Mouse (Mus musculus) liver, adult 2 months (tissue): ENCODE measurements around the gene Cep126. TPM values are rescaled to one million over a fixed set of nuclear protein-coding genes. Genes with fewer than 3 reads are reported as not detected.
A peak's percentile ranks its signal among the peaks of the same experiment; 100 is the strongest.

Experiments used
- DNase-seq: peaks from one replicate; pipeline ENCODE4 v3.0.0-alpha.2; 2011; ENCODE audit warnings: low read depth, low spot score; ENCODE audit errors: extremely low read depth
- H3K27ac ChIP-seq: fragments of 200-500 bp; replicated peaks from 2 replicates; pipeline ENCODE4 v1.5.1; 2012; ENCODE audit warnings: low read depth, mild to moderate bottlenecking, control low read depth, inconsistent platforms, low read length; ENCODE audit not compliant: insufficient read depth
- H3K27me3 ChIP-seq: fragments of 200-500 bp; 2 replicates; pipeline ENCODE4 v1.6.1; 2012; ENCODE audit warnings: mild to moderate bottlenecking, moderate library complexity, low read length, inconsistent platforms; ENCODE audit not compliant: control insufficient read depth, insufficient read depth
- H3K36me3 ChIP-seq: fragments of 200-500 bp; 2 replicates; pipeline ENCODE4 v1.6.1; 2012; ENCODE audit warnings: low read length, inconsistent platforms; ENCODE audit not compliant: control insufficient read depth, insufficient read depth
- H3K4me1 ChIP-seq: fragments of 200-500 bp; 2 replicates; pipeline ENCODE4 v1.6.1; 2011; ENCODE audit warnings: low read length; ENCODE audit not compliant: control insufficient read depth, insufficient read depth
- H3K4me3 ChIP-seq: fragments of 200-500 bp; 2 replicates; pipeline ENCODE4 v1.5.1; 2011; ENCODE audit warnings: low read depth, mild to moderate bottlenecking, control low read depth, low read length, moderate library complexity; ENCODE audit not compliant: insufficient read depth
- H3K79me2 ChIP-seq: fragments of 200-500 bp; 2 replicates; pipeline ENCODE4 v1.6.1; 2012; ENCODE audit warnings: inconsistent platforms, mild to moderate bottlenecking, low read length, moderate library complexity; ENCODE audit not compliant: control insufficient read depth, insufficient read depth
- H3K9ac ChIP-seq: fragments of 200-500 bp; 2 replicates; pipeline ENCODE4 v1.6.1; 2012; ENCODE audit warnings: low read depth, mild to moderate bottlenecking, control low read depth, inconsistent platforms, low read length
- CTCF ChIP-seq: fragments of 200-500 bp; IDR thresholded peaks from 2 replicates; pipeline ENCODE4 v1.5.1; 2011; ENCODE audit warnings: low read depth, low read length, control low read depth
- POLR2A ChIP-seq: fragments of 200-500 bp; IDR thresholded peaks from 2 replicates; pipeline ENCODE4 v1.6.1; 2011; ENCODE audit warnings: low read length, control low read depth; ENCODE audit not compliant: insufficient read depth; ENCODE audit errors: extremely low read depth
- WGBS: fragments of 180-500 bp; shearing (Covaris S2); methylation state at CpG from one replicate; pipeline ENCODE4 v1.1.7; 2018; 5-methylcytosine and 5-hydroxymethylcytosine counted together
- polyA plus RNA-seq: library from polyadenylated mRNA; depleted of rRNA; stranded (reverse); fragments of >200 nt; gene quantifications from 2 replicates; pipeline ENCODE4 v1.2.3, GENCODE M21; 2012
- total RNA-seq: library from RNA; depleted of rRNA; stranded (reverse); fragments of >200 nt; gene quantifications from 2 replicates; pipeline ENCODE4 v1.2.3, GENCODE M21; 2014

Cep126 gene
- total and polyA plus RNA-seq, 2 experiments, result 0.02 to 0.37 TPM

GRCm38 (mm10) chr9:8073203-8073755 lies 60.8 kb downstream of the Cep126 start:
- H3K27ac ChIP-seq, result no peak overlapping the region
- no peak for DNase-seq
- TF ChIP-seq POLR2A (no peak), CTCF (no peak)
- H3K9ac ChIP-seq, result no peak overlapping the region
- H3K27me3 ChIP-seq, result no peaks in the 10 kb centered on the region
- no peak overlapping the region for H3K4me3 ChIP-seq
- no peaks in the 10 kb centered on the region for H3K79me2 ChIP-seq
- no peaks in the 10 kb centered on the region for H3K4me1 ChIP-seq
- no peaks in the 10 kb centered on the region for H3K36me3 ChIP-seq
- 89% methylated on average over 3 of the region's 3 CpGs for WGBS

GRCm38 (mm10) chr9:8059636-8060035 lies 74.5 kb downstream of the Cep126 start:
- no peak overlapping the region for H3K4me3 ChIP-seq
- no peaks in the 10 kb centered on the region for H3K4me1 ChIP-seq
- no peak for DNase-seq
- TF ChIP-seq CTCF (no peak), POLR2A (no peak)
- no peaks in the 10 kb centered on the region for H3K27me3 ChIP-seq
- H3K79me2 ChIP-seq, result no peaks in the 10 kb centered on the region
- H3K36me3 ChIP-seq, result no peaks in the 10 kb centered on the region
- no peak overlapping the region for H3K27ac ChIP-seq
- H3K9ac ChIP-seq, result no peak overlapping the region
- 82% methylated on average over 3 of the region's 3 CpGs for WGBS

GRCm38 (mm10) chr9:8054831-8055230 lies 79.3 kb downstream of the Cep126 start:
- 17% methylated on average over 1 of the region's 1 CpGs for WGBS

GRCm38 (mm10) chr9:8043044-8043387 lies 91.1 kb downstream of the Cep126 start:
- Histone ChIP-seq H3K9ac (0 out of 2 replicates have a peak overlapping the region, but pooled peaks have one; percentile 34), H3K4me1 (0 out of 2 replicates have a peak, but pooled peaks cover 1% of the 10 kb centered on the region), H3K4me3 (peak overlapping the region; percentile 92; the same call in 1 of the 2 replicates), H3K36me3 (no peaks in the 10 kb centered on the region), H3K27me3 (no peaks in the 10 kb centered on the region), H3K27ac (no peak overlapping the region), H3K79me2 (no peaks in the 10 kb centered on the region)
- no peak for DNase-seq
- 36% methylated on average over 5 of the region's 5 CpGs for WGBS
- TF ChIP-seq POLR2A (no peak), CTCF (no peak)

More at GRCm38 (mm10) chr9:8054831-8055230, 79.3 kb downstream of the Cep126 start:
- Histone ChIP-seq H3K27me3 (no peaks in the 10 kb centered on the region), H3K79me2 (no peaks in the 10 kb centered on the region), H3K27ac (no peak overlapping the region), H3K36me3 (no peaks in the 10 kb centered on the region), H3K4me1 (no peaks in the 10 kb centered on the region), H3K9ac (no peak overlapping the region), H3K4me3 (no peak overlapping the region)
- DNase-seq, result no peak
- TF ChIP-seq CTCF, result no peak
- no peak for TF ChIP-seq POLR2A

GRCm38 (mm10) chr9:8042338-8043043 lies 91.6 kb downstream of the Cep126 start, which contains the start of gene Cfap300:
Gene Cfap300, minus strand, starts transcription at chr9:8042823.
- Histone ChIP-seq H3K9ac (peak within 1 kb of the TSS; percentile 65), H3K27ac (no peak within 1 kb of the TSS), H3K4me3 (peak within 1 kb of the TSS; percentile 92), H3K4me1 (0 out of 2 replicates have a peak, but pooled peaks cover 1% of the 10 kb centered on the region), H3K79me2 (no peaks in the 10 kb centered on the region), H3K36me3 (no peaks in the 10 kb centered on the region), H3K27me3 (no peaks in the 10 kb centered on the region)
- TF ChIP-seq CTCF (no peak), POLR2A (no peak)
- DNase-seq, result peak; percentile 87
- under 1% methylated on average over 39 of the region's 39 CpGs for WGBS

- Histone ChIP-seq H3K4me1 (no peaks in the 10 kb centered on the region), H3K9ac (no peak overlapping the region), H3K4me3 (no peak overlapping the region), H3K79me2 (no peaks in the 10 kb centered on the region), H3K36me3 (no peaks in the 10 kb centered on the region), H3K27me3 (no peaks in the 10 kb centered on the region), H3K27ac (no peak overlapping the region)
- TF ChIP-seq POLR2A, result no peak
- TF ChIP-seq CTCF, result no peak
- DNase-seq, result peak; percentile 19
- WGBS, result 26% methylated on average over 7 of the region's 7 CpGs
These were observed 98.5 kb downstream of the Cep126 start for GRCm38 (mm10) chr9:8035546-8035945.
